Mouse (Mus musculus): Measurements from ENCODE around the gene Slc6a6. TPM values are rescaled to one million over a fixed set of nuclear protein-coding genes. Genes with fewer than 3 reads are reported as not detected.

Gene Slc6a6
- polyA plus RNA-seq, 1 experiment from 2014 or later, result 82.9 TPM

DNA sequence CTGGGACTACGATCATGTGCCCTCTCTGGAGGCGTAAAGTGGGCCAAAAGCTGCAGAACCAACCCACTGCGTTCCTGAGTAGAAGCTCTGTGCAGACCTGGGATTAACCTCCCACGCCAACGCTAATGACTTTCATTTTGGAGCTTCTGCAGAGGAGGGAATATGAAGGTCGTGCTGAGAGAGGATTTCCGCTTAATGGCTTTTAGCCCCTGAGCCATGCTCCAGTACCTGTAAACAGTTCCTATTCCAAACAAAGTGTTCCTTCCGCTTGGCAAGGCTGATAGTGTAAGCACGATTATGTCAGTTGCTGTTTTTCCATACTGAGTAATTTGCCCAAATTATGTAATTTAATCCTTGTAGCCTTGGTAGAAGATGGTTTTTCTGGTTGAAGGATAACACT lies 33.6 kb upstream of the Slc6a6 start:
- Histone ChIP-seq H3K9me3 (ENCODE audit: low read length) (no peaks in the 10 kb centered on the region), H3K36me3 (ENCODE audit: insufficient read depth, low read length) (no peaks in the 10 kb centered on the region), H3K9ac (replicated peaks; ENCODE audit: low read length) (no peak overlapping the region), H3K4me2 (replicated peaks; ENCODE audit: low read depth, low read length) (no peak overlapping the region), H3K27me3 (ENCODE audit: insufficient read depth, low read length) (no peaks in the 10 kb centered on the region), H3K4me1 (ENCODE audit: insufficient read depth, low read length) (peaks cover 12% of the 10 kb centered on the region), H3K4me3 (ENCODE audit: low read length) (no peak overlapping the region), H3K27ac (ENCODE audit: low read length) (no peak overlapping the region)
- 62% methylated on average over 9 of the region's 9 CpGs for WGBS
- ATAC-seq (ENCODE audit: low FRiP score, low TSS enrichment), result no peak

DNA sequence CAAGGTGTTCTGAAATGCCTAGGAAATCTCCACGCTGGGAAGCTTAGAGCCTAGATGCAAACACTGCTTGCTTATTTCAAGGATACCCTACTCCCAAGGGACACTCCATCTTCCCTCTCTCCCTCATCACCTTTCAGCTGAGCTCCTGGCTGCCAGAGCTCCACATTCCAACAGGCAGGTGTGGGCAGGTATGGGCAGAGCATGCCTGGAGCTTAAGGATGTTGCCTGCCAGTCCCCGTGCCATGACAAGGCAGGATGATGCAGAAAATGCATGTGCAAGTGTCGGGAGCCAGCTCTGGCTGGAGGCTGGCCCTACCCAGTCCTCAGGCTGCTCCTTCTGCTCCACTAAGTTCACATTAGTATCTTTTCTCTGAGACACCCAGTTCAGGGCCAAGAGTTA lies 31.6 kb upstream of the Slc6a6 start:
- Histone ChIP-seq H3K9me3 (ENCODE audit: low read length) (no peaks in the 10 kb centered on the region), H3K36me3 (ENCODE audit: insufficient read depth, low read length) (no peaks in the 10 kb centered on the region), H3K4me2 (replicated peaks; ENCODE audit: low read depth, low read length) (no peak overlapping the region), H3K4me3 (ENCODE audit: low read length) (no peak overlapping the region), H3K4me1 (ENCODE audit: insufficient read depth, low read length) (peaks cover 3% of the 10 kb centered on the region), H3K27me3 (ENCODE audit: insufficient read depth, low read length) (no peaks in the 10 kb centered on the region), H3K27ac (ENCODE audit: low read length) (no peak overlapping the region), H3K9ac (replicated peaks; ENCODE audit: low read length) (no peak overlapping the region)
- no peak for ATAC-seq (ENCODE audit: low FRiP score, low TSS enrichment)
- 87% methylated on average over 3 of the region's 3 CpGs for WGBS

DNA sequence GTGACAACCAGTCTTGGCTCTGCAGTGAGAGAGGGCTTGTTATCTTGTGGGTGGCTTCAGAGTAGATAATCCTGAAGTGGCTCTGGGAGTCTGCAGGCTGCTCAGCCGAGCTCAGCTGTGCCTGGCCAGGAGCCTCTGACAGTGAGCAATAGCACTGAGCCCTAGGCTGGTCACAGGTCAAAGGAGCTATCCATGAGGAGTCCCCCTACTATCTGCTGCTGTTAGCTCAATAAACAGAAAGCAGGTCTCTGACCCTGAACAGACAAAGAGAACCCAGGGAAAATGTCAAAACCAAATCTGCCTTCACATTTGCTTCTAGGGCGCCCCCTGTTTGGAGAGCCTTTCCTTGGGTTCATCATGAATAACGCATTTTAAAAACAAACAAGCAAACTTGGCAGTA lies 28.6 kb upstream of the Slc6a6 start:
- Histone ChIP-seq H3K27me3 (ENCODE audit: insufficient read depth, low read length) (no peaks in the 10 kb centered on the region), H3K36me3 (ENCODE audit: insufficient read depth, low read length) (no peaks in the 10 kb centered on the region), H3K27ac (ENCODE audit: low read length) (no peak overlapping the region), H3K4me3 (ENCODE audit: low read length) (no peak overlapping the region), H3K9ac (replicated peaks; ENCODE audit: low read length) (no peak overlapping the region), H3K9me3 (ENCODE audit: low read length) (no peaks in the 10 kb centered on the region), H3K4me1 (ENCODE audit: insufficient read depth, low read length) (peaks cover 7% of the 10 kb centered on the region; the same call in 1 of the 2 replicates), H3K4me2 (replicated peaks; ENCODE audit: low read depth, low read length) (no peak overlapping the region)
- no peak for ATAC-seq (ENCODE audit: low FRiP score, low TSS enrichment)
- WGBS, result 46% methylated on average over 3 of the region's 3 CpGs

DNA sequence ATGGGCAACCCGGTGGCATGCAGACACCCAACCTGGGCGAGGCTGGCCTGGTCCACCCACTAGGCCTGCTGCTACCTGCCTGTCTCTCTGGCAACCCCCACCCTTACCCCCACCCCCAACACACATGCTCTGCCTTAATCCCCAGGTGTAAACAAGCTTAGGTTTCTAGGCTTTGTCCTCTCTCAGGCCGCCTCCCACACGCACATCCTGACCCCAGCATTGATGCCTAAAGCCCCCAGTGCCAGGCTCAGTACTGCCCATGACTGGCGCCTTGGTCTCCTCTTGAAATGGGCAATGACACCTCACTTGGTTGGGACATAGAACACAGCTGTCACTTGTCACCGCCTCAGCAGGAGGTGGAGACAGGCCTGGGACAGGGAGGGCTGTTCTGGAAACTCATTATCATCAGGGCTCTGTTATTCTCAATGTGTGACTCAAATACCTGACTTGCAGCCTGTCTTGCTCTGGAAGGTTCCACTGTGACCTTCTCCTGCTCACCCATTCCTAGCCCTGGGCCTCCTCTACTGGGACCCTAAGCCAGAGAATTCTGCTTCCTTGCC lies 27.9 kb upstream of the Slc6a6 start:
- Histone ChIP-seq H3K4me1 (ENCODE audit: insufficient read depth, low read length) (peaks cover 7% of the 10 kb centered on the region; the same call in 1 of the 2 replicates), H3K27ac (ENCODE audit: low read length) (no peak overlapping the region), H3K4me2 (replicated peaks; ENCODE audit: low read depth, low read length) (no peak overlapping the region), H3K9me3 (ENCODE audit: low read length) (no peaks in the 10 kb centered on the region), H3K9ac (replicated peaks; ENCODE audit: low read length) (no peak overlapping the region), H3K27me3 (ENCODE audit: insufficient read depth, low read length) (no peaks in the 10 kb centered on the region), H3K4me3 (ENCODE audit: low read length) (no peak overlapping the region), H3K36me3 (ENCODE audit: insufficient read depth, low read length) (no peaks in the 10 kb centered on the region)
- no peak for ATAC-seq (ENCODE audit: low FRiP score, low TSS enrichment)
- 61% methylated on average over 6 of the region's 6 CpGs for WGBS

- ATAC-seq (ENCODE audit: low FRiP score, low TSS enrichment), result no peak
- H3K9me3 ChIP-seq (ENCODE audit: low read length), result no peaks in the 10 kb centered on the region
- 50% methylated on average over 1 of the region's 1 CpGs for WGBS
- no peak overlapping the region for H3K9ac ChIP-seq (replicated peaks; ENCODE audit: low read length)
- peaks cover 7% of the 10 kb centered on the region; the same call in 1 of the 2 replicates for H3K4me1 ChIP-seq (ENCODE audit: insufficient read depth, low read length)
- no peaks in the 10 kb centered on the region for H3K27me3 ChIP-seq (ENCODE audit: insufficient read depth, low read length)
- no peak overlapping the region for H3K4me3 ChIP-seq (ENCODE audit: low read length)
- H3K4me2 ChIP-seq (replicated peaks; ENCODE audit: low read depth, low read length), result no peak overlapping the region
- no peak overlapping the region for H3K27ac ChIP-seq (ENCODE audit: low read length)
- H3K36me3 ChIP-seq (ENCODE audit: insufficient read depth, low read length), result no peaks in the 10 kb centered on the region
Observed at GRCm38 (mm10) chr6:91658288-91658687, 25.6 kb upstream of the Slc6a6 start.

DNA sequence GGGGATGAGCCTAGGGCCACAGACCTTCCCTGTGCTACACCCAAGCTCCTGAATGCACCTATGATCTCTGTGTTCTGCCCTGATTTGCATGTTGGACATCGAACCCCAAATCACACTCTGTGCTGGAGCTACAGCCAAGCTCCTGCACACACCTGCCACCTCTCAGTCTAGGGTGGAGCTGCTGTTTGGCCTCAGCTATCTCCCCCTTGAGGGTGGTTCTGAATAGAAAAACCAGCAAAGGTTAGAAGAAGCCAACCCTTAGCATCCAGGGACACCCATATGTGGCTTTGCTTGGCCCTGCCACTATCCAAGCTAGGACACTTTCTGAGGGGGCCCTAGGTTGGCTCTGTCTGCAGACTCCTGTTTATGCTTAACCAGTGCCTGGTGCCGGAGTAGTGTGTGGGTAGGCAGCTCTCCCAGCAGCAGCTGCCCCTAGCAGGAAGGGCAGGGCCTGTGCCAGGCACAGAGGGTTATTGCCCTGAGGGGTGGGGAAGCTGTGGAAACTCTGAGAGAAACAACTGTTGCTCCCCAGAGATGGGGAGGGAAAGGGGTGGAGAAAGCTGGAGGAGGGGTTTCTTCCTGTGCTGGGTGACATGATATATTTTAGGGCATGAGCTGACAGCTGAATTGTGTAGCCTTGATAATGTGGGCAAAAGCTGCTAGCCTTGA lies 23.9 kb upstream of the Slc6a6 start:
- Histone ChIP-seq H3K4me2 (replicated peaks; ENCODE audit: low read depth, low read length) (no peak overlapping the region), H3K27ac (ENCODE audit: low read length) (peak overlapping the region; percentile 50), H3K4me1 (ENCODE audit: insufficient read depth, low read length) (peaks cover 7% of the 10 kb centered on the region; the same call in 1 of the 2 replicates), H3K4me3 (ENCODE audit: low read length) (no peak overlapping the region), H3K27me3 (ENCODE audit: insufficient read depth, low read length) (no peaks in the 10 kb centered on the region), H3K9ac (replicated peaks; ENCODE audit: low read length) (0 out of 2 replicates have a peak overlapping the region, but pooled peaks have one; percentile 1), H3K36me3 (ENCODE audit: insufficient read depth, low read length) (no peaks in the 10 kb centered on the region), H3K9me3 (ENCODE audit: low read length) (no peaks in the 10 kb centered on the region)
- ATAC-seq (ENCODE audit: low FRiP score, low TSS enrichment), result peak; percentile 77
- WGBS, result 44% methylated on average over 2 of the region's 2 CpGs

DNA sequence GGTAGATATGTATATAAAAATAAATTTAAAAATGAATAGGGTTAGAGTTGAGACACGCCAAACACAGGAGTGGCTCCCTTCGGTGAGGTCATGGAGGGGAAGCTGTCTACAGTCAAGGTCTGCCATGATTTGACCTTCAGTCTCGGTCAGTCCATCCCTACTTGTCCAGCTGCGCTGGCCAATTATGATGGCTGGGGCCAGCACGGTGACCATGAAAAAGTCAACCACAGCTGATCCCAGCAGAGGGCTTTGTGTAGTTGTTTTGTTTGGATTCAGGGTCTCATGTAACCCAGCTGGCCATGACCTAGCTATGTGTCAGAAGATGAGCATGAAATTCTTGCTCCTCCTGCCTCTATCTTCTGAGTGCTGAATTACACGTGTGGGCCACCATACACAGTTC lies 21.6 kb upstream of the Slc6a6 start:
- H3K4me3 ChIP-seq (ENCODE audit: low read length), result no peak overlapping the region
- H3K9ac ChIP-seq (replicated peaks; ENCODE audit: low read length), result no peak overlapping the region
- no peak for ATAC-seq (ENCODE audit: low FRiP score, low TSS enrichment)
- no peak overlapping the region for H3K4me2 ChIP-seq (replicated peaks; ENCODE audit: low read depth, low read length)
- no peaks in the 10 kb centered on the region for H3K36me3 ChIP-seq (ENCODE audit: insufficient read depth, low read length)
- H3K27ac ChIP-seq (ENCODE audit: low read length), result no peak overlapping the region
- H3K4me1 ChIP-seq (ENCODE audit: insufficient read depth, low read length), result peaks cover 7% of the 10 kb centered on the region; the same call in 1 of the 2 replicates
- no peaks in the 10 kb centered on the region for H3K9me3 ChIP-seq (ENCODE audit: low read length)
- H3K27me3 ChIP-seq (ENCODE audit: insufficient read depth, low read length), result no peaks in the 10 kb centered on the region
- WGBS, result 79% methylated on average over 6 of the region's 6 CpGs

DNA sequence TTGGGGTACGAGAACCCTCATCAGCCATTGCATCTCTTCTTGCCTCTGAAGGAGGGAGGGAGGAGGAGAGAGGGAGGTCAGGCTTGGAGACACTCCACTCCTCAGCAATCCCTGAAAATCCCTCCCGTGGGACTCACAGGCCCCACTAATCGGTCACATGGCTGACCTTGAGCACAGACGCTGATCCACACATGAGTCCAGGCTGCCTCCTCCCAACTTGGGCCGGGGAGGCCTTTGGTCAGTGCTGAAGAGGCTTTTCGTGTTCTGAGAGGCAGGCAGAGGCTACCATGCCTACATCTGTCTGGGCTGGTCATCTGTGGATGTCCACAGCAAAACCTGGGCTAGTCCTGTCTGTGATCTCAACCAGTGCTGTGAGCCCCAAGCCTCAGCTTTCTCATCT lies 20.2 kb upstream of the Slc6a6 start:
- H3K4me1 ChIP-seq (ENCODE audit: insufficient read depth, low read length), result peaks cover 7% of the 10 kb centered on the region; the same call in 1 of the 2 replicates
- H3K9me3 ChIP-seq (ENCODE audit: low read length), result no peaks in the 10 kb centered on the region
- no peak overlapping the region for H3K27ac ChIP-seq (ENCODE audit: low read length)
- H3K4me2 ChIP-seq (replicated peaks; ENCODE audit: low read depth, low read length), result no peak overlapping the region
- no peak overlapping the region for H3K4me3 ChIP-seq (ENCODE audit: low read length)
- no peak for ATAC-seq (ENCODE audit: low FRiP score, low TSS enrichment)
- H3K27me3 ChIP-seq (ENCODE audit: insufficient read depth, low read length), result no peaks in the 10 kb centered on the region
- no peaks in the 10 kb centered on the region for H3K36me3 ChIP-seq (ENCODE audit: insufficient read depth, low read length)
- no peak overlapping the region for H3K9ac ChIP-seq (replicated peaks; ENCODE audit: low read length)
- WGBS, result 53% methylated on average over 6 of the region's 6 CpGs

GRCm38 (mm10) chr6:91665267-91665666 lies 18.6 kb upstream of the Slc6a6 start:
- H3K9ac ChIP-seq (replicated peaks; ENCODE audit: low read length), result no peak overlapping the region
- H3K4me1 ChIP-seq (ENCODE audit: insufficient read depth, low read length), result no peaks in the 10 kb centered on the region

GRCm38 (mm10) chr6:91665990-91666700 lies 17.7 kb upstream of the Slc6a6 start:
- Histone ChIP-seq H3K9me3 (ENCODE audit: low read length) (no peaks in the 10 kb centered on the region), H3K4me3 (ENCODE audit: low read length) (no peak overlapping the region), H3K4me1 (ENCODE audit: insufficient read depth, low read length) (no peaks in the 10 kb centered on the region), H3K27ac (ENCODE audit: low read length) (no peak overlapping the region), H3K27me3 (ENCODE audit: insufficient read depth, low read length) (no peaks in the 10 kb centered on the region), H3K9ac (replicated peaks; ENCODE audit: low read length) (no peak overlapping the region), H3K36me3 (ENCODE audit: insufficient read depth, low read length) (no peaks in the 10 kb centered on the region), H3K4me2 (replicated peaks; ENCODE audit: low read depth, low read length) (no peak overlapping the region)
- 87% methylated on average over 3 of the region's 3 CpGs for WGBS
- ATAC-seq (ENCODE audit: low FRiP score, low TSS enrichment), result no peak

More at GRCm38 (mm10) chr6:91665267-91665666, 18.6 kb upstream of the Slc6a6 start:
- H3K27me3 ChIP-seq (ENCODE audit: insufficient read depth, low read length), result no peaks in the 10 kb centered on the region
- no peak overlapping the region for H3K27ac ChIP-seq (ENCODE audit: low read length)
- H3K4me2 ChIP-seq (replicated peaks; ENCODE audit: low read depth, low read length), result no peak overlapping the region
- no peak overlapping the region for H3K4me3 ChIP-seq (ENCODE audit: low read length)
- H3K9me3 ChIP-seq (ENCODE audit: low read length), result no peaks in the 10 kb centered on the region
- H3K36me3 ChIP-seq (ENCODE audit: insufficient read depth, low read length), result no peaks in the 10 kb centered on the region
- 86% methylated on average over 6 of the region's 6 CpGs for WGBS
- ATAC-seq (ENCODE audit: low FRiP score, low TSS enrichment), result no peak

Measured in kidney, embryonic 16.5 days (tissue).